Mouse (Mus musculus) MEL (cell line): ENCODE results near the gene Txndc15. TPM values are rescaled to one million over a fixed set of nuclear protein-coding genes. Genes with fewer than 3 reads are reported as not detected.

ENCODE experiments used
- DNase-seq: peaks from one replicate; pipeline ENCODE4 v3.0.0; 2011; ENCODE audit warnings: low read depth, low spot score
- H3K27ac ChIP-seq: 2 replicates; pipeline ENCODE4 v1.5.1; 2012; ENCODE audit warnings: low read depth, mild to moderate bottlenecking, control low read depth, low read length, moderate library complexity; ENCODE audit not compliant: control insufficient read depth
- H3K27me3 ChIP-seq, 2 experiments: fragments of 150-350 bp in 1 of 2; sonication (generic) in 1 of 2; 2 replicates each; pipeline ENCODE4 v1.6.1; 2012; ENCODE audit warnings: low read length in 2 of 2, mild to moderate bottlenecking in 2 of 2, improper control_type of control experiment in 1 of 2, moderate library complexity in 1 of 2; ENCODE audit not compliant: insufficient read depth in 2 of 2, control insufficient read depth in 1 of 2
- H3K36me3 ChIP-seq, 2 experiments: 2 replicates each; pipeline ENCODE4 v1.6.1; 2012 to 2014; ENCODE audit warnings: low read length in 2 of 2, improper control_type of control experiment in 1 of 2, inconsistent platforms in 1 of 2, mild to moderate bottlenecking in 1 of 2; ENCODE audit not compliant: insufficient read depth in 2 of 2, control insufficient read depth in 1 of 2
- H3K4me1 ChIP-seq, 2 experiments: fragments of 150-350 bp in 1 of 2; sonication (generic) in 1 of 2; 2 replicates each; pipeline ENCODE4 v1.6.1; 2012; ENCODE audit warnings: low read length in 2 of 2, improper control_type of control experiment in 1 of 2, mild to moderate bottlenecking in 1 of 2; ENCODE audit not compliant: insufficient read depth in 2 of 2, control insufficient read depth in 1 of 2
- H3K4me3 ChIP-seq, 2 experiments: fragments of 150-350 bp in 1 of 2; sonication (generic) in 1 of 2; 2 replicates each; pipeline ENCODE4 v1.5.1; 2012; ENCODE audit warnings: low read depth in 2 of 2, low read length in 2 of 2, mild to moderate bottlenecking in 2 of 2, moderate library complexity in 2 of 2, control low read depth in 1 of 2, improper control_type of control experiment in 1 of 2; ENCODE audit not compliant: control insufficient read depth in 1 of 2, insufficient read depth in 1 of 2
- H3K79me2 ChIP-seq: 2 replicates; pipeline ENCODE4 v1.6.1; 2012; ENCODE audit warnings: mild to moderate bottlenecking, low read length, moderate library complexity; ENCODE audit not compliant: control insufficient read depth, poor library complexity, insufficient read depth
- H3K9ac ChIP-seq: 2 replicates; pipeline ENCODE4 v1.6.1; 2012; ENCODE audit warnings: low read depth, mild to moderate bottlenecking, control low read depth, low read length, moderate library complexity; ENCODE audit not compliant: control insufficient read depth, poor library complexity, severe bottlenecking
- H3K9me3 ChIP-seq: fragments of 150-350 bp; sonication (generic); replicated peaks from 2 replicates; pipeline ENCODE4 v1.6.1; 2012; ENCODE audit warnings: mild to moderate bottlenecking, low read length, improper control_type of control experiment, moderate library complexity; ENCODE audit not compliant: insufficient read depth
- BHLHE40 ChIP-seq: IDR thresholded peaks from 2 replicates; pipeline ENCODE4 v1.6.1; 2012; ENCODE audit warnings: low read depth, mild to moderate bottlenecking, inconsistent platforms, low read length, improper control_type of control experiment, borderline replicate concordance
- CHD1 ChIP-seq: IDR thresholded peaks from 2 replicates; pipeline ENCODE4 v1.6.1; 2012; ENCODE audit warnings: low read depth, mild to moderate bottlenecking, inconsistent platforms, low read length, improper control_type of control experiment
- CHD2 ChIP-seq: IDR thresholded peaks from 2 replicates; pipeline ENCODE4 v1.6.1; 2011; ENCODE audit warnings: low read length, improper control_type of control experiment
- CTCF ChIP-seq, 3 experiments: IDR thresholded peaks in 2 of 3; conservative IDR thresholded peaks in 1 of 3; 2 replicates each; pipeline ENCODE4 v1.5.1; 2011 to 2012; ENCODE audit warnings: low read length in 3 of 3, low read depth in 2 of 3, mild to moderate bottlenecking in 2 of 3, improper control_type of control experiment in 1 of 3, inconsistent platforms in 1 of 3, mixed read lengths in 1 of 3, moderate library complexity in 1 of 3; ENCODE audit not compliant: control insufficient read depth in 1 of 3, insufficient read depth in 1 of 3, poor library complexity in 1 of 3, severe bottlenecking in 1 of 3
- E2F4 ChIP-seq: IDR thresholded peaks from 2 replicates; pipeline ENCODE4 v1.6.1; 2011; ENCODE audit warnings: low read depth, low read length, improper control_type of control experiment, borderline replicate concordance
- ELF1 ChIP-seq: IDR thresholded peaks from 2 replicates; pipeline ENCODE4 v1.6.1; 2014; ENCODE audit warnings: low read depth, mild to moderate bottlenecking, inconsistent platforms, low read length, improper control_type of control experiment, moderate library complexity
- EP300 ChIP-seq, 2 experiments: IDR thresholded peaks; 2 replicates each; pipeline ENCODE4 v1.6.1; 2011; ENCODE audit warnings: improper control_type of control experiment in 2 of 2, low read length in 2 of 2, low read depth in 1 of 2, mild to moderate bottlenecking in 1 of 2
- ETS1 ChIP-seq: IDR thresholded peaks from 2 replicates; pipeline ENCODE4 v1.6.1; 2012; ENCODE audit warnings: low read depth, mild to moderate bottlenecking, inconsistent platforms, low read length, improper control_type of control experiment, moderate library complexity
- GABPA ChIP-seq: IDR thresholded peaks from 2 replicates; pipeline ENCODE4 v1.6.1; 2012; ENCODE audit warnings: low read depth, mild to moderate bottlenecking, inconsistent platforms, low read length, improper control_type of control experiment, moderate library complexity
- GATA1 ChIP-seq: IDR thresholded peaks from 2 replicates; pipeline ENCODE4 v1.6.1; 2011; ENCODE audit warnings: low read depth, low read length, improper control_type of control experiment
- HCFC1 ChIP-seq: IDR thresholded peaks from 2 replicates; pipeline ENCODE4 v1.6.1; 2012; ENCODE audit warnings: low read depth, mild to moderate bottlenecking, inconsistent platforms, low read length, improper control_type of control experiment, moderate library complexity
- JUND ChIP-seq: IDR thresholded peaks from 2 replicates; pipeline ENCODE4 v1.6.1; 2011; ENCODE audit warnings: low read depth, mild to moderate bottlenecking, improper control_type of control experiment, low read length
- MAFK ChIP-seq: IDR thresholded peaks from 2 replicates; pipeline ENCODE4 v1.6.1; 2011; ENCODE audit warnings: low read depth, mild to moderate bottlenecking, low read length, improper control_type of control experiment, borderline replicate concordance
- MAX ChIP-seq: IDR thresholded peaks from 2 replicates; pipeline ENCODE4 v1.6.1; 2011; ENCODE audit warnings: low read length, improper control_type of control experiment
- MEF2A ChIP-seq: IDR thresholded peaks from 2 replicates; pipeline ENCODE4 v1.6.1; 2014; ENCODE audit warnings: low read depth, mild to moderate bottlenecking, inconsistent platforms, low read length, improper control_type of control experiment; ENCODE audit not compliant: poor library complexity, insufficient replicate concordance, severe bottlenecking; ENCODE audit errors: extremely low read depth
- MXI1 ChIP-seq: IDR thresholded peaks from 2 replicates; pipeline ENCODE4 v1.6.1; 2011; ENCODE audit warnings: mild to moderate bottlenecking, low read depth, low read length, improper control_type of control experiment
- MYB ChIP-seq: IDR thresholded peaks from 2 replicates; pipeline ENCODE4 v1.6.1; 2011; ENCODE audit warnings: mild to moderate bottlenecking, low read depth, low read length, improper control_type of control experiment
- MYC ChIP-seq: IDR thresholded peaks from 2 replicates; pipeline ENCODE4 v1.6.1; 2011; ENCODE audit warnings: low read depth, mild to moderate bottlenecking, low read length, improper control_type of control experiment, moderate library complexity
- NELFE ChIP-seq: IDR thresholded peaks from 2 replicates; pipeline ENCODE4 v1.6.1; 2011; ENCODE audit warnings: low read depth, low read length, improper control_type of control experiment
- NRF1 ChIP-seq: IDR thresholded peaks from 2 replicates; pipeline ENCODE4 v1.6.1; 2014; ENCODE audit warnings: low read depth, mild to moderate bottlenecking, inconsistent platforms, low read length, improper control_type of control experiment, moderate library complexity; ENCODE audit not compliant: poor library complexity, insufficient read depth, severe bottlenecking
- POLR2A ChIP-seq, 2 experiments: IDR thresholded peaks; 2 replicates each; pipeline ENCODE4 v1.6.1; 2011 to 2012; ENCODE audit warnings: low read length in 2 of 2, mild to moderate bottlenecking in 2 of 2, control low read depth in 1 of 2, improper control_type of control experiment in 1 of 2, low read depth in 1 of 2, moderate library complexity in 1 of 2; ENCODE audit not compliant: control insufficient read depth in 1 of 2, insufficient read depth in 1 of 2, poor library complexity in 1 of 2
- POLR2AphosphoS2 ChIP-seq: IDR thresholded peaks from 2 replicates; pipeline ENCODE4 v1.6.1; 2011; ENCODE audit warnings: low read length, improper control_type of control experiment
- POLR2AphosphoS5 ChIP-seq: IDR thresholded peaks from 2 replicates; pipeline ENCODE4 v1.6.1; 2012; ENCODE audit warnings: low read depth, borderline replicate concordance, mild to moderate bottlenecking, inconsistent platforms, low read length, moderate library complexity, mixed read lengths
- RAD21 ChIP-seq: IDR thresholded peaks from 2 replicates; pipeline ENCODE4 v1.6.1; 2011; ENCODE audit warnings: mild to moderate bottlenecking, low read depth, low read length, improper control_type of control experiment
- RCOR1 ChIP-seq: IDR thresholded peaks from 2 replicates; pipeline ENCODE4 v1.6.1; 2012; ENCODE audit warnings: low read depth, mild to moderate bottlenecking, inconsistent platforms, low read length, improper control_type of control experiment
- SIN3A ChIP-seq: IDR thresholded peaks from 2 replicates; pipeline ENCODE4 v1.6.1; 2012; ENCODE audit warnings: low read length, improper control_type of control experiment, inconsistent platforms
- SMC3 ChIP-seq: IDR thresholded peaks from 2 replicates; pipeline ENCODE4 v1.6.1; 2011; ENCODE audit warnings: low read depth, low read length, improper control_type of control experiment
- TAL1 ChIP-seq: IDR thresholded peaks from 2 replicates; pipeline ENCODE4 v1.6.1; 2012; ENCODE audit warnings: mild to moderate bottlenecking, inconsistent platforms, low read length, moderate library complexity, mixed read lengths
- TBP ChIP-seq: IDR thresholded peaks from 2 replicates; pipeline ENCODE4 v1.8.0; 2011; ENCODE audit warnings: low read depth, low read length, improper control_type of control experiment
- TCF12 ChIP-seq: IDR thresholded peaks from 2 replicates; pipeline ENCODE4 v1.6.1; 2014; ENCODE audit warnings: low read depth, mild to moderate bottlenecking, inconsistent platforms, low read length, improper control_type of control experiment, moderate library complexity
- UBTF ChIP-seq: IDR thresholded peaks from 2 replicates; pipeline ENCODE4 v1.6.1; 2012; ENCODE audit warnings: low read depth, mild to moderate bottlenecking, inconsistent platforms, low read length, improper control_type of control experiment, moderate library complexity, borderline replicate concordance; ENCODE audit not compliant: insufficient read depth
- USF1 ChIP-seq: IDR thresholded peaks from 2 replicates; pipeline ENCODE4 v1.6.1; 2014; ENCODE audit warnings: low read depth, mild to moderate bottlenecking, inconsistent platforms, low read length, improper control_type of control experiment, moderate library complexity
- USF2 ChIP-seq, 2 experiments: IDR thresholded peaks; 2 replicates each; pipeline ENCODE4 v1.6.1; 2011 to 2012; ENCODE audit warnings: improper control_type of control experiment in 2 of 2, low read length in 2 of 2, borderline replicate concordance in 1 of 2, inconsistent platforms in 1 of 2, low read depth in 1 of 2, mild to moderate bottlenecking in 1 of 2; ENCODE audit not compliant: insufficient read depth in 1 of 2
- ZKSCAN1 ChIP-seq: IDR thresholded peaks from 2 replicates; pipeline ENCODE4 v1.6.1; 2012; ENCODE audit warnings: low read depth, mild to moderate bottlenecking, inconsistent platforms, low read length, improper control_type of control experiment, moderate library complexity
- polyA plus RNA-seq, 2 experiments: library from polyadenylated mRNA; stranded (reverse) in 1 of 2; unstranded in 1 of 2; fragments of >175 nt in 1 of 2; fragments of >200 nt in 1 of 2; gene quantifications; 2 replicates each; pipeline versions ENCODE4 v1.2.1 to v1.2.4; 2012; ENCODE audit warnings: low replicate concordance in 2 of 2, low read depth in 1 of 2; ENCODE audit not compliant: insufficient read length in 2 of 2, insufficient read depth in 1 of 2, missing spikeins in 1 of 2
- total RNA-seq: library from RNA; depleted of rRNA; stranded (reverse); fragments of 300-350 nt; gene quantifications from 2 replicates; pipeline ENCODE4 v1.2.3, GENCODE M21; 2012

Gene Txndc15
- total and polyA plus RNA-seq, 3 experiments, result 31.5 to 43.0 TPM; not detected in 1

DNA sequence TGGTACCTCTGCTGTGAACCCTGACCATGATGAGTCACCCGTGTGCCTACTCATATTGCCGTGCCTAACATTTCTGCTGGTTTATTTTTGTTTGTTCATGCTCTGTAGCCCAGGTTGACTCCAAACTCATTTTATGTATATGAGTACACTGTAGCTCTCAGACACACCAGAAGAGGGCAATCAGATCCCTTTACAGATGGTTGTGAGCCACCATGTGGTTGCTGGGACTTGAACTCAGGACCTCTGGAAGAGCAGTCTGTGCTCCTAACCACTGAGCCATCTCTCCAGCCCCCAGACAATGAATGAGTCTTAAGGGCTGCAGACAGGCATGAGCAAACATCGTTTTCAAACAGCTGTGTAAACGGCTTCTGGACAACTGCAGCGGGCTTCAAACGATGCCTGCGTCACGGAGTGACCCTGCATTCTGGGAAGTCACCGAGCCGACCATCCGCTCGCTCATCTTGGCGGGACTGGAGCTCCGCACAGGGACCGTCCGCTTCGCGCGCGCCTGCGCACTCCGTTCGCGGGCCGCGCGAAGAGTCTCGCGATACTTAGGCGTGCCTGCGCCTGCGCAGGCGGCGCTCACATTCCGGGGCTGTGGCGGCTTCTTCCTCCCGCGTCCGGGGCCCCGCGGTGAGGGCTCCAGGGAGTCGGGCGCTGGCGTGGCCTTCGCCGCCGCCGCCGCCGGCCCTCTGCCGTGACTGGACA, 21.8 kb upstream of the Txndc15 start, which contains the start of gene B230219D22Rik (continued):
- TF ChIP-seq MAFK (no peak), ZKSCAN1 (no peak), CHD2 (peak; percentile 97)

DNA sequence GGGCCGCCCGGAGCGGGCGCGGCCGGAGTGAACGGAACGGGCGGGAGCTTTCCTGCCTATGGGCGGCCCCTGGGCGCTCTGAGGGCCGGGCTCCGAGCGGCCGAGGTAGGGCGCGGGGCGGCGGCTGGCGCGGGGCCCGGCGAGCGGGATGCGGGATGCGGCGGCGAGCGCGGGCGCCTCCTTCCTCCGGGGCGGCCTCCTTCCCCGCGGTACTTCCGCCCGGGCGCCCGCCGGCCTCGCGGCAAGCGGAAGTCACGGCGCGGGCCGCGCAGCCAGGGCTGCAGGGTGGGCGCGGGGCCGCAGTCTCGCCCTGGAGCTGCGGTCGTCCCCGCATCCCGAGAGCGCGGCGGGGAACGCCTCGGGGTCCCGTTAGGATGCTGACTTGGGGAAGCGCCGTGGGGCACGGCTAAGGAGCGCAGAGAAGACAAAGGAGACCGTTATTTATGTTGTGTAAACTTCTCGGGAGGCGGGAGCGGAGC, 21.2 kb upstream of the Txndc15 start:
- H3K79me2 ChIP-seq, result peaks cover 45% of the 10 kb centered on the region
- H3K4me3 ChIP-seq, result peak overlapping the region; percentile 93 to 96
- peak overlapping the region; percentile 99 for H3K9ac ChIP-seq
- peaks cover 0 to 22% of the 10 kb centered on the region in 2 experiments; a peak in 3 of 4 replicates for H3K4me1 ChIP-seq
- H3K9me3 ChIP-seq, result no peaks in the 10 kb centered on the region
- peak; percentile 63 for DNase-seq
- H3K27me3 ChIP-seq, result no peaks in the 10 kb centered on the region
- peak overlapping the region; percentile 65 for H3K27ac ChIP-seq
- H3K36me3 ChIP-seq, result peaks cover 7 to 21% of the 10 kb centered on the region in 2 experiments
- TF ChIP-seq MAX (no peak), GATA1 (no peak), USF1 (no peak), EP300 (IDR thresholded peaks at IDR 0.05; ENCODE audit: low read depth in 1 of 2, low read length in 2 of 2) (no peak), MXI1 (peak; percentile 69), SMC3 (no peak), SIN3A (0 out of 2 replicates have a peak, but pooled peaks have one; percentile 21), RCOR1 (no peak), E2F4 (no peak), RAD21 (no peak), UBTF (0 out of 2 replicates have a peak, but pooled peaks have one; percentile 53), TAL1 (no peak), MYB (no peak), NRF1 (no peak), GABPA (no peak), TCF12 (no peak), HCFC1 (0 out of 2 replicates have a peak, but pooled peaks have one; percentile 51), MYC (no peak), NELFE (no peak), JUND (no peak), USF2 (IDR thresholded peaks at IDR 0.05; ENCODE audit: borderline replicate concordance in 1 of 2, insufficient read depth in 1 of 2, low read depth in 1 of 2, low read length in 2 of 2) (no peak), POLR2AphosphoS5 (no peak), ELF1 (no peak; the same call in 1 of the 2 replicates), TBP (no peak), MEF2A (no peak), POLR2AphosphoS2 (no peak), POLR2A (IDR thresholded peaks at IDR 0.05; ENCODE audit: control insufficient read depth in 1 of 2, insufficient read depth in 1 of 2, low read depth in 1 of 2, low read length in 2 of 2, poor library complexity in 1 of 2) (no peak; a peak in 1 of 4 replicates), ETS1 (no peak), BHLHE40 (no peak), CHD1 (no peak), CTCF (IDR thresholded peaks at IDR 0.05 in 2 of 3, conservative IDR thresholded peaks at IDR 0.05 in 1 of 3; ENCODE audit: control insufficient read depth in 1 of 3, insufficient read depth in 1 of 3, low read depth in 2 of 3, low read length in 3 of 3, poor library complexity in 1 of 3, severe bottlenecking in 1 of 3) (no peak), CHD2 (no peak)
